ENCODE assay signal across 28 mouse cellular contexts in genomic region chr11:4231435-4231834, GRCm38 (mm10). TPM values are rescaled to one million over a fixed set of nuclear protein-coding genes. Genes with fewer than 3 reads are reported as not detected.
A peak's percentile ranks its signal among the peaks of the same experiment; 100 is the strongest.
DNase-seq lines count a peak whose midpoint lies in the region; ATAC-seq and TF ChIP-seq lines count a peak whose summit lies in the region.
"Had no signal": no experiment of that assay in that cellular context is flagged by ENCODE, and none has a peak within 500 bp of the region (broad histone marks: within the 10 kb centered on the region; RNA-seq: fewer than 3 reads in every experiment).

No protein-coding gene starts in this region.

- H3ac ChIP-seq in myocyte (ENCODE audit: control insufficient read depth, insufficient read length): no peak overlapping the region

- ATAC-seq in intestine, embryonic 16.5 days: peak; percentile 65
- no peak for ATAC-seq in cerebellum, adult (ENCODE audit: insufficient number of reproducible peaks, low FRiP score, low TSS enrichment)
- no peak for ATAC-seq in forebrain, embryonic 14.5 days
- no peak for ATAC-seq in lung, postnatal 0 days
- ATAC-seq: forebrain, embryonic 16.5 days; hindbrain, embryonic 16.5 days had no signal

- H3K9ac ChIP-seq in intestine, embryonic 16.5 days (ENCODE audit: low read depth, low read length): no peak overlapping the region
- no peak overlapping the region for H3K9ac ChIP-seq in forebrain, embryonic 14.5 days (ENCODE audit: low read length)
- H3K9ac ChIP-seq in lung, postnatal 0 days (replicated peaks; ENCODE audit: low read depth): no peak overlapping the region
- H3K9ac ChIP-seq: embryonic facial prominence, embryonic 12.5 days; embryonic facial prominence, embryonic 15.5 days; heart, embryonic 12.5 days; heart, embryonic 15.5 days; hindbrain, embryonic 13.5 days had no signal

- H3K4me2 ChIP-seq in intestine, embryonic 16.5 days (ENCODE audit: low read depth, low read length): no peak overlapping the region
- no peak overlapping the region for H3K4me2 ChIP-seq in myocyte (ENCODE audit: low read depth)
- H3K4me2 ChIP-seq in forebrain, embryonic 14.5 days (ENCODE audit: low read length): no peak overlapping the region
- H3K4me2 ChIP-seq in lung, postnatal 0 days (replicated peaks; ENCODE audit: low read depth, low read length): no peak overlapping the region
- H3K4me2 ChIP-seq: embryonic facial prominence, embryonic 12.5 days; embryonic facial prominence, embryonic 15.5 days; heart, embryonic 12.5 days; heart, embryonic 15.5 days; hindbrain, embryonic 13.5 days had no signal

- no peak for TF ChIP-seq POLR2A in testis, adult 2 months (IDR thresholded peaks at IDR 0.05; ENCODE audit: control insufficient read depth, low read depth, low read length)
- no peak for TF ChIP-seq POLR2A in myocyte (IDR thresholded peaks at IDR 0.05; ENCODE audit: insufficient read length, low read depth)

- no peak for TF ChIP-seq EP300 in lung, postnatal 0 days (IDR thresholded peaks at IDR 0.05)

- peak overlapping the region; percentile 7; the same call in 1 of the 2 replicates for H3K4me3 ChIP-seq in testis, adult 2 months (ENCODE audit: control insufficient read depth, low read depth, low read length)
- H3K4me3 ChIP-seq in intestine, embryonic 16.5 days (ENCODE audit: low read length): no peak overlapping the region
- no peak overlapping the region for H3K4me3 ChIP-seq in myocyte
- H3K4me3 ChIP-seq in forebrain, embryonic 14.5 days (ENCODE audit: low read depth, low read length): no peak overlapping the region
- no peak overlapping the region for H3K4me3 ChIP-seq in lung, postnatal 0 days (ENCODE audit: low read depth, low read length)
- H3K4me3 ChIP-seq: embryonic facial prominence, embryonic 12.5 days; embryonic facial prominence, embryonic 15.5 days; gastrocnemius, adult 2 months; heart, embryonic 12.5 days; heart, embryonic 15.5 days; hindbrain, embryonic 10.5 days; hindbrain, embryonic 13.5 days had no signal

- no peaks in the 10 kb centered on the region for H3K27me3 ChIP-seq in testis, adult 2 months (ENCODE audit: control insufficient read depth, insufficient read depth, low read length)
- H3K27me3 ChIP-seq in intestine, embryonic 16.5 days (replicated peaks; ENCODE audit: control insufficient read depth, insufficient read depth, low read length): no peaks in the 10 kb centered on the region
- no peaks in the 10 kb centered on the region for H3K27me3 ChIP-seq in myocyte (ENCODE audit: control insufficient read depth, insufficient read depth, insufficient read length)
- no peaks in the 10 kb centered on the region for H3K27me3 ChIP-seq in forebrain, embryonic 14.5 days (replicated peaks; ENCODE audit: control insufficient read depth, insufficient read depth, low read length)
- no peaks in the 10 kb centered on the region for H3K27me3 ChIP-seq in lung, postnatal 0 days (replicated peaks; ENCODE audit: insufficient read depth, low read length)
- H3K27me3 ChIP-seq: CH12.LX; embryonic facial prominence, embryonic 12.5 days; embryonic facial prominence, embryonic 15.5 days; heart, embryonic 15.5 days; hindbrain, embryonic 13.5 days had no signal

- H3K4me1 ChIP-seq in testis, adult 2 months (ENCODE audit: control insufficient read depth, insufficient read depth, low read length): peaks cover 8% of the 10 kb centered on the region
- no peaks in the 10 kb centered on the region for H3K4me1 ChIP-seq in intestine, embryonic 16.5 days (ENCODE audit: control insufficient read depth, insufficient read depth, low read length)
- no peaks in the 10 kb centered on the region for H3K4me1 ChIP-seq in forebrain, embryonic 14.5 days (ENCODE audit: control insufficient read depth, insufficient read depth, low read length)
- no peaks in the 10 kb centered on the region for H3K4me1 ChIP-seq in lung, postnatal 0 days (ENCODE audit: insufficient read depth, low read depth, low read length)
- H3K4me1 ChIP-seq: embryonic facial prominence, embryonic 12.5 days; hindbrain, embryonic 13.5 days had no signal

- no peaks in the 10 kb centered on the region for H3K36me3 ChIP-seq in testis, adult 2 months (ENCODE audit: control insufficient read depth, insufficient read depth, low read length)
- H3K36me3 ChIP-seq in intestine, embryonic 16.5 days (ENCODE audit: control insufficient read depth, insufficient read depth, low read length): no peaks in the 10 kb centered on the region
- no peaks in the 10 kb centered on the region for H3K36me3 ChIP-seq in myocyte (ENCODE audit: control insufficient read depth, insufficient read depth)
- no peaks in the 10 kb centered on the region for H3K36me3 ChIP-seq in forebrain, embryonic 14.5 days (ENCODE audit: control insufficient read depth, insufficient read depth, low read length)
- H3K36me3 ChIP-seq in lung, postnatal 0 days (ENCODE audit: insufficient read depth, low read length): no peaks in the 10 kb centered on the region
- H3K36me3 ChIP-seq: embryonic facial prominence, embryonic 12.5 days; embryonic facial prominence, embryonic 15.5 days; heart, embryonic 12.5 days; heart, embryonic 15.5 days; hindbrain, embryonic 10.5 days; hindbrain, embryonic 13.5 days had no signal

- no peaks in the 10 kb centered on the region for H3K9me3 ChIP-seq in intestine, embryonic 16.5 days (ENCODE audit: control insufficient read depth, low read length)
- H3K9me3 ChIP-seq in forebrain, embryonic 14.5 days (replicated peaks; ENCODE audit: control insufficient read depth, low read length): no peaks in the 10 kb centered on the region
- no peaks in the 10 kb centered on the region for H3K9me3 ChIP-seq in lung, postnatal 0 days (ENCODE audit: low read length)
- H3K9me3 ChIP-seq: embryonic facial prominence, embryonic 12.5 days; embryonic facial prominence, embryonic 15.5 days; heart, embryonic 12.5 days; heart, embryonic 15.5 days; hindbrain, embryonic 10.5 days; hindbrain, embryonic 13.5 days had no signal

- H3K79me2 ChIP-seq in myocyte (ENCODE audit: control insufficient read depth, insufficient read depth): no peaks in the 10 kb centered on the region

- no peak overlapping the region for H3K27ac ChIP-seq in testis, adult 2 months (ENCODE audit: control insufficient read depth, insufficient read depth, low read depth, low read length)
- H3K27ac ChIP-seq in intestine, embryonic 16.5 days (ENCODE audit: low read length): no peak overlapping the region
- no peak overlapping the region for H3K27ac ChIP-seq in forebrain, embryonic 14.5 days (ENCODE audit: low read depth, low read length)
- H3K27ac ChIP-seq in lung, postnatal 0 days (ENCODE audit: low read length): no peak overlapping the region
- H3K27ac ChIP-seq: embryonic facial prominence, embryonic 12.5 days; embryonic facial prominence, embryonic 15.5 days; gastrocnemius, adult 2 months; heart, embryonic 15.5 days; hindbrain, embryonic 10.5 days; hindbrain, embryonic 13.5 days had no signal

- WGBS in intestine, embryonic 16.5 days: 80% methylated on average over 2 of the region's 2 CpGs
- 85% methylated on average over 2 of the region's 2 CpGs for WGBS in forebrain, embryonic 14.5 days
- WGBS in lung, postnatal 0 days: 90% methylated on average over 2 of the region's 2 CpGs

- no peak for TF ChIP-seq CTCF in testis, adult 2 months (IDR thresholded peaks at IDR 0.05; ENCODE audit: control insufficient read depth, insufficient read depth, insufficient replicate concordance, low read depth, low read length)
- TF ChIP-seq CTCF in lung, postnatal 0 days (IDR thresholded peaks at IDR 0.05): no peak

- DNase-seq in testis, postnatal 14 days (ENCODE audit: low spot score): no peak
- no peak for DNase-seq in forebrain, embryonic 14.5 days (ENCODE audit: low spot score)
- no peak for DNase-seq in lung, postnatal 0 days (ENCODE audit: low spot score)
- DNase-seq: adrenal gland, adult 2 months; adrenal gland, postnatal 14 days; B cell, adult 2 months; cerebellum, adult 11-12 months; cerebellum, adult 8-10 months; cerebellum, postnatal 14 days; gastrocnemius, adult 2 months; gastrocnemius, postnatal 14 days; heart, adult 18-20 months; heart, postnatal 10 days; heart, postnatal 36 days had no signal

TF ChIP-seq in myocyte, 11 proteins besides CTCF, POLR2A, EP300 and RAD21:
- peak in 2 of 3 experiments; percentile 55 to 80 for TF ChIP-seq MYOD1 (IDR thresholded peaks at IDR 0.05; ENCODE audit: control insufficient read depth in 1 of 3, insufficient read length in 2 of 3, low read depth in 2 of 3)
- TF ChIP-seq TCF3 (IDR thresholded peaks at IDR 0.05; ENCODE audit: insufficient read length, low read depth): no peak
- TF ChIP-seq CEBPB (IDR thresholded peaks at IDR 0.05; ENCODE audit: insufficient read depth, poor library complexity, severe bottlenecking): no peak
- no peak for TF ChIP-seq E2F4 (IDR thresholded peaks at IDR 0.05; ENCODE audit: insufficient read depth)
TF ChIP-seq in myocyte: peak in this region for 1.

RNA-seq across cellular contexts. Expression of gene Osm, which starts 4.8 kb away (rescaled TPM):
- not detected in 2 replicates for polyA plus RNA-seq in testis, adult 2 months (2012; rRNA removed)
- 0.07 and 0.12 TPM in 2 replicates for polyA plus RNA-seq in intestine, embryonic 16.5 days (2015; fragmentation: Nextera tagmentation; extraction: Ambion mirVana)
- not detected for polyA plus RNA-seq in myocyte (2012; fragmentation: generic; extraction: Trizol)
- 0.14 TPM in 1 of 2 replicates, not detected in the other for polyA plus RNA-seq in forebrain, embryonic 14.5 days (2014; fragmentation: Nextera tagmentation; extraction: Ambion mirVana)
- 0.69 and 1.3 TPM in 2 replicates for polyA plus RNA-seq in lung, postnatal 0 days (2015; fragmentation: Nextera tagmentation; extraction: Ambion mirVana)
- polyA plus RNA-seq: embryonic facial prominence, embryonic 12.5 days; forebrain, embryonic 11.5 days; forebrain, embryonic 16.5 days; heart, embryonic 12.5 days; hindbrain, embryonic 16.5 days had no signal

RNA-seq across cellular contexts. Expression of gene Castor1, which starts 13.4 kb away (rescaled TPM):
- 7.6 and 7.7 TPM in 2 replicates for polyA plus RNA-seq in testis, adult 2 months (2012; rRNA removed)
- 5.9 and 7.3 TPM in 2 replicates for polyA plus RNA-seq in intestine, embryonic 16.5 days (2015; fragmentation: Nextera tagmentation; extraction: Ambion mirVana)
- polyA plus RNA-seq in myocyte (2012; fragmentation: generic; extraction: Trizol): 3.1 TPM
- polyA plus RNA-seq in forebrain, embryonic 14.5 days (2014; fragmentation: Nextera tagmentation; extraction: Ambion mirVana): 1.6 and 1.8 TPM in 2 replicates
- polyA plus RNA-seq in lung, postnatal 0 days (2015; fragmentation: Nextera tagmentation; extraction: Ambion mirVana): 16.5 and 17.8 TPM in 2 replicates

RNA-seq across cellular contexts. Expression of gene Lif, which starts 25.9 kb away (rescaled TPM):
- 0.21 and 0.28 TPM in 2 replicates for polyA plus RNA-seq in testis, adult 2 months (2012; rRNA removed)
- 0.95 and 0.98 TPM in 2 replicates for polyA plus RNA-seq in intestine, embryonic 16.5 days (2015; fragmentation: Nextera tagmentation; extraction: Ambion mirVana)
- polyA plus RNA-seq in myocyte (2012; fragmentation: generic; extraction: Trizol): 5.2 TPM
- polyA plus RNA-seq in forebrain, embryonic 14.5 days (2014; fragmentation: Nextera tagmentation; extraction: Ambion mirVana): not detected in 2 replicates
- 0.57 and 0.94 TPM in 2 replicates for polyA plus RNA-seq in lung, postnatal 0 days (2015; fragmentation: Nextera tagmentation; extraction: Ambion mirVana)
- polyA plus RNA-seq: forebrain, embryonic 11.5 days had no signal

RNA-seq across cellular contexts. Expression of gene Tbc1d10a, which starts 44.8 kb away (rescaled TPM):
- 40.6 and 42.1 TPM in 2 replicates for polyA plus RNA-seq in testis, adult 2 months (2012; rRNA removed)
- 34.0 and 37.2 TPM in 2 replicates for polyA plus RNA-seq in intestine, embryonic 16.5 days (2015; fragmentation: Nextera tagmentation; extraction: Ambion mirVana)
- polyA plus RNA-seq in myocyte (2012; fragmentation: generic; extraction: Trizol): 18.8 TPM
- polyA plus RNA-seq in forebrain, embryonic 14.5 days (2014; fragmentation: Nextera tagmentation; extraction: Ambion mirVana): 13.3 and 18.3 TPM in 2 replicates
- 41.7 and 43.8 TPM in 2 replicates for polyA plus RNA-seq in lung, postnatal 0 days (2015; fragmentation: Nextera tagmentation; extraction: Ambion mirVana)
